Mouse (Mus musculus) kidney, adult 2 months (tissue): ENCODE results near the gene Ncln. TPM values are rescaled to one million over a fixed set of nuclear protein-coding genes. Genes with fewer than 3 reads are reported as not detected.

Experiments used
- DNase-seq: peaks from one replicate; pipeline ENCODE4 v3.0.0; 2021
- H3K27ac ChIP-seq: fragments of 200-500 bp; 2 replicates; pipeline ENCODE4 v1.5.1; 2012; ENCODE audit warnings: low read depth, low read length, control low read depth, inconsistent platforms; ENCODE audit not compliant: insufficient read depth
- H3K27me3 ChIP-seq: fragments of 200-500 bp; replicated peaks from 2 replicates; pipeline ENCODE4 v1.6.1; 2012; ENCODE audit warnings: mild to moderate bottlenecking, moderate library complexity, low read length, inconsistent platforms; ENCODE audit not compliant: control insufficient read depth, insufficient read depth
- H3K36me3 ChIP-seq: fragments of 200-500 bp; 2 replicates; pipeline ENCODE4 v1.6.1; 2012; ENCODE audit warnings: mild to moderate bottlenecking, moderate library complexity, low read length, inconsistent platforms; ENCODE audit not compliant: control insufficient read depth, insufficient read depth
- H3K4me1 ChIP-seq: fragments of 200-500 bp; 2 replicates; pipeline ENCODE4 v1.6.1; 2011; ENCODE audit warnings: low read length; ENCODE audit not compliant: control insufficient read depth, insufficient read depth
- H3K4me3 ChIP-seq: fragments of 200-500 bp; 2 replicates; pipeline ENCODE4 v1.5.1; 2011; ENCODE audit warnings: mild to moderate bottlenecking, low read depth, low read length, control low read depth; ENCODE audit not compliant: insufficient read depth
- CTCF ChIP-seq: fragments of 200-500 bp; conservative IDR thresholded peaks from 2 replicates; pipeline ENCODE4 v1.5.1; 2011; ENCODE audit warnings: low read depth, mild to moderate bottlenecking, control low read depth, low read length, moderate library complexity, mixed read lengths; ENCODE audit not compliant: insufficient read depth, insufficient read length
- POLR2A ChIP-seq: fragments of 200-500 bp; IDR thresholded peaks from one replicate; pipeline ENCODE4 v1.6.1; 2011; ENCODE audit warnings: low read depth, low read length, control low read depth
- WGBS: fragments of 180-500 bp; shearing (Covaris S2); methylation state at CpG from one replicate; pipeline ENCODE4 v1.1.7; 2018; 5-methylcytosine and 5-hydroxymethylcytosine counted together
- polyA plus RNA-seq: library from polyadenylated mRNA; depleted of rRNA; stranded (reverse); fragments of >200 nt; gene quantifications from 2 replicates; pipeline ENCODE4 v1.2.3, GENCODE M21; 2012; rRNA removed

Ncln gene
- 148 and 190 TPM in 2 replicates for polyA plus RNA-seq

- Histone ChIP-seq H3K27me3 (no peaks in the 10 kb centered on the region), H3K36me3 (no peaks in the 10 kb centered on the region), H3K27ac (peak within 1 kb of the TSS; percentile 97), H3K4me1 (peaks cover 8% of the 10 kb centered on the region; the same call in 1 of the 2 replicates), H3K4me3 (peak within 1 kb of the TSS; percentile 82)
- peak; percentile 99 for DNase-seq
- under 1% methylated on average over 45 of the region's 45 CpGs for WGBS
- TF ChIP-seq POLR2A (no peak), CTCF (no peak)
Measured at GRCm38 (mm10) chr10:81496264-81496901, at the start of gene Ncln. TSS of gene Ncln (minus strand) at chr10:81496392.

GRCm38 (mm10) chr10:81545161-81545747 lies 49.1 kb upstream of the Ncln start, which contains the start of gene Gna11:
TSS of gene Gna11 (minus strand) at chr10:81545190.
- peak; percentile 100 for DNase-seq
- Histone ChIP-seq H3K27ac (peak within 1 kb of the TSS; percentile 84), H3K36me3 (no peaks in the 10 kb centered on the region), H3K27me3 (no peaks in the 10 kb centered on the region), H3K4me1 (peaks cover 30% of the 10 kb centered on the region), H3K4me3 (peak within 1 kb of the TSS; percentile 93)
- TF ChIP-seq POLR2A (no peak), CTCF (no peak)
- 1% methylated on average over 51 of the region's 59 CpGs for WGBS

- Histone ChIP-seq H3K4me1 (peaks cover 30% of the 10 kb centered on the region), H3K4me3 (peak overlapping the region; percentile 93), H3K36me3 (no peaks in the 10 kb centered on the region), H3K27me3 (no peaks in the 10 kb centered on the region), H3K27ac (peak overlapping the region; percentile 27)
- 2% methylated on average over 93 of the region's 93 CpGs for WGBS
- no peak for TF ChIP-seq CTCF
- TF ChIP-seq POLR2A: no peak
- DNase-seq: no peak
Measured at GRCm38 (mm10) chr10:81544296-81545160, 48.3 kb upstream of the Ncln start.

- DNase-seq: no peak
- TF ChIP-seq CTCF: no peak
- TF ChIP-seq POLR2A: no peak
- 75% methylated on average over 1 of the region's 1 CpGs for WGBS
- no peaks in the 10 kb centered on the region for H3K27me3 ChIP-seq
- H3K27ac ChIP-seq: no peak overlapping the region
- no peaks in the 10 kb centered on the region for H3K36me3 ChIP-seq
- H3K4me3 ChIP-seq: peak overlapping the region; percentile 93
- H3K4me1 ChIP-seq: peaks cover 30% of the 10 kb centered on the region
Measured at GRCm38 (mm10) chr10:81543633-81544032, 47.4 kb upstream of the Ncln start.

- no peak for DNase-seq
- WGBS: 63% methylated on average over 7 of the region's 7 CpGs
- Histone ChIP-seq H3K27ac (peak overlapping the region; percentile 73), H3K27me3 (no peaks in the 10 kb centered on the region), H3K4me1 (peaks cover 30% of the 10 kb centered on the region), H3K4me3 (no peak overlapping the region), H3K36me3 (no peaks in the 10 kb centered on the region)
- no peak for TF ChIP-seq POLR2A
- TF ChIP-seq CTCF: no peak
Measured at GRCm38 (mm10) chr10:81542727-81543460, 46.7 kb upstream of the Ncln start.

- Histone ChIP-seq H3K27me3 (no peaks in the 10 kb centered on the region), H3K27ac (peak overlapping the region; percentile 73), H3K4me3 (peak overlapping the region; percentile 9; the same call in 1 of the 2 replicates), H3K4me1 (peaks cover 30% of the 10 kb centered on the region), H3K36me3 (no peaks in the 10 kb centered on the region)
- WGBS: 22% methylated on average over 10 of the region's 10 CpGs
- DNase-seq: peak; percentile 88
- TF ChIP-seq CTCF (no peak), POLR2A (no peak)
Measured at GRCm38 (mm10) chr10:81541803-81542202, 45.6 kb upstream of the Ncln start.
